Mouse (Mus musculus) spleen, adult 2 months (tissue): ENCODE results near the gene Tas2r144.

Experiments
- CTCF ChIP-seq: fragments of 200-500 bp; IDR thresholded peaks from 2 replicates; pipeline ENCODE4 v1.5.1; 2011; ENCODE audit warnings: mild to moderate bottlenecking, inconsistent platforms; ENCODE audit not compliant: insufficient read depth, insufficient read length, insufficient replicate concordance; ENCODE audit errors: extremely low read depth
- POLR2A ChIP-seq: fragments of 200-500 bp; IDR thresholded peaks from 2 replicates; pipeline ENCODE4 v1.6.1; 2011; ENCODE audit warnings: low read depth, low read length, inconsistent platforms

DNA sequence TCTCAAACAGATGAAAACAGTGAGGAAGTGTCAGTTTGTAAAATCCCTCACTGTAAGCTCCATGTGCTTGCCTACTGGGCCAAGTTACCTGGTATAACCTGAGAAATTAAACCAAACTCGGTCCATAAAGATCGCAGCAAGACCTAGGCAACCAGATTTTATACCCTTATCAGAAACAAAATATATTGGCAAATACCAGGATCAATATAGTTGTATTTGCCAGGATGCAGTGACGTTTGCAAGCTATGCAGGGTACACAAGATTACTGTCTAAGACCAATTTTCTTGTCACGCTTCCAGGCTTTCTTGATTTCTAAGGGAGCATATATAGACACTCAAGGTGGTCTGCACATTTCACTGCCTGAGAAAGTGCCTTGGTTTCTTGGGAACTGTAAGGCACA, 36.7 kb downstream of the Tas2r144 start:
- TF ChIP-seq CTCF (no peak), POLR2A (no peak)
